Mouse (Mus musculus): Measurements from ENCODE around the gene Wdhd1. TPM values are rescaled to one million over a fixed set of nuclear protein-coding genes. Genes with fewer than 3 reads are reported as not detected.

The Wdhd1 gene
- polyA plus RNA-seq, 1 experiment: 12.4 TPM

DNA sequence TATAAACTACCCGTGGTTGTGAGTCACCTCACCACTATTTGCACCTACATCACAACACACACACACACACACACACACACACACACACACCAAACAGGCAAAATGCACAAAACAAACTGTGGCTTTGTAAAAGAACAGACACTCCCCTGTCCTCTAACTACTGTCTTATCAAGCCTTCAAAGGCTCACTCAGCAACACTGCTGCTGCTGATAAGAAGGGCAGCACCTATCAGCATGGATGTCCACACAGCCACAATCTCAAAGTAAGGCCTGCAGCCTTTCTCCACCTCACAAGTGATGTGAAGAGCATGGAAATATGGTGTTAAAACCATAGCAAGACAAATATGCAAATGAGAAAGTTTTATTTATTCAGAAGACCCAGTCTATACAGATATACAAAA lies 36.1 kb downstream of the Wdhd1 start:
- H3K79me3 ChIP-seq (ENCODE audit: low read depth): no peaks in the 10 kb centered on the region
- no peaks in the 10 kb centered on the region for H3K79me2 ChIP-seq (ENCODE audit: control insufficient read depth, insufficient read depth)
- no peak for TF ChIP-seq MYOG (IDR thresholded peaks at IDR 0.05; ENCODE audit: control insufficient read depth, extremely low read depth, insufficient read length)
- no peak for TF ChIP-seq MAX (IDR thresholded peaks at IDR 0.05)
- TF ChIP-seq USF1 (IDR thresholded peaks at IDR 0.05; ENCODE audit: low read depth): no peak
- TF ChIP-seq FOSL1 (IDR thresholded peaks at IDR 0.05; ENCODE audit: insufficient read depth, low read length, poor library complexity, severe bottlenecking): no peak
- H3K4me3 ChIP-seq (ENCODE audit: insufficient read depth, poor library complexity, severe bottlenecking): no peak overlapping the region
- peaks cover 48% of the 10 kb centered on the region for H3K36me3 ChIP-seq (ENCODE audit: control insufficient read depth, insufficient read depth)
- H3ac ChIP-seq (ENCODE audit: control insufficient read depth, insufficient read length, low read depth): no peak overlapping the region
- H3K27me3 ChIP-seq (ENCODE audit: control insufficient read depth, insufficient read depth, insufficient read length): no peaks in the 10 kb centered on the region

GRCm38 (mm10) chr14:47237286-47237685 lies 39.4 kb downstream of the Wdhd1 start:
- Histone ChIP-seq H3K79me3 (ENCODE audit: low read depth) (no peaks in the 10 kb centered on the region), H3ac (ENCODE audit: control insufficient read depth, insufficient read length, low read depth) (no peak overlapping the region), H3K4me3 (ENCODE audit: insufficient read depth, poor library complexity, severe bottlenecking) (no peak overlapping the region), H3K36me3 (ENCODE audit: control insufficient read depth, insufficient read depth) (peaks cover 23% of the 10 kb centered on the region), H3K79me2 (ENCODE audit: control insufficient read depth, insufficient read depth) (no peaks in the 10 kb centered on the region), H3K27me3 (ENCODE audit: control insufficient read depth, insufficient read depth, insufficient read length) (no peaks in the 10 kb centered on the region)
- TF ChIP-seq MAX (IDR thresholded peaks at IDR 0.05) (no peak), FOSL1 (IDR thresholded peaks at IDR 0.05; ENCODE audit: insufficient read depth, low read length, poor library complexity, severe bottlenecking) (no peak), CEBPB (IDR thresholded peaks at IDR 0.05; ENCODE audit: low read depth) (no peak), USF1 (IDR thresholded peaks at IDR 0.05; ENCODE audit: low read depth) (no peak), MYOG (IDR thresholded peaks at IDR 0.05; ENCODE audit: control insufficient read depth, extremely low read depth, insufficient read length) (no peak), CTCF (IDR thresholded peaks at IDR 0.05; ENCODE audit: control insufficient read depth, insufficient read depth, insufficient read length) (no peak), MYOD1 (IDR thresholded peaks at IDR 0.05; ENCODE audit: control insufficient read depth, insufficient read length, low read depth) (no peak)

- H3K79me3 ChIP-seq (ENCODE audit: low read depth): no peaks in the 10 kb centered on the region
- H3K79me2 ChIP-seq (ENCODE audit: control insufficient read depth, insufficient read depth): no peaks in the 10 kb centered on the region
- no peak overlapping the region for H3ac ChIP-seq (ENCODE audit: control insufficient read depth, insufficient read length, low read depth)
- H3K4me3 ChIP-seq (ENCODE audit: insufficient read depth, poor library complexity, severe bottlenecking): no peak overlapping the region
- H3K36me3 ChIP-seq (ENCODE audit: control insufficient read depth, insufficient read depth): peaks cover 15% of the 10 kb centered on the region
- no peaks in the 10 kb centered on the region for H3K27me3 ChIP-seq (ENCODE audit: control insufficient read depth, insufficient read depth, insufficient read length)
- TF ChIP-seq MYOG (IDR thresholded peaks at IDR 0.05; ENCODE audit: control insufficient read depth, extremely low read depth, insufficient read length) (no peak), MYOD1 (IDR thresholded peaks at IDR 0.05; ENCODE audit: control insufficient read depth, insufficient read length, low read depth) (no peak), CEBPB (IDR thresholded peaks at IDR 0.05; ENCODE audit: low read depth) (no peak)
Measured at GRCm38 (mm10) chr14:47236491-47236890, 40.2 kb downstream of the Wdhd1 start.

GRCm38 (mm10) chr14:47234526-47235250 lies 42.0 kb downstream of the Wdhd1 start:
- Histone ChIP-seq H3K79me3 (ENCODE audit: low read depth) (no peaks in the 10 kb centered on the region), H3K79me2 (ENCODE audit: control insufficient read depth, insufficient read depth) (no peaks in the 10 kb centered on the region), H3K36me3 (ENCODE audit: control insufficient read depth, insufficient read depth) (peaks cover 4% of the 10 kb centered on the region), H3ac (ENCODE audit: control insufficient read depth, insufficient read length, low read depth) (no peak overlapping the region), H3K4me3 (ENCODE audit: insufficient read depth, poor library complexity, severe bottlenecking) (no peak overlapping the region), H3K27me3 (ENCODE audit: control insufficient read depth, insufficient read depth, insufficient read length) (no peaks in the 10 kb centered on the region)
- no peak for TF ChIP-seq USF1 (IDR thresholded peaks at IDR 0.05; ENCODE audit: low read depth)
- no peak for TF ChIP-seq CEBPB (IDR thresholded peaks at IDR 0.05; ENCODE audit: low read depth)
- TF ChIP-seq MAX (IDR thresholded peaks at IDR 0.05): no peak
- TF ChIP-seq FOSL1 (IDR thresholded peaks at IDR 0.05; ENCODE audit: insufficient read depth, low read length, poor library complexity, severe bottlenecking): no peak
- TF ChIP-seq MYOD1 (IDR thresholded peaks at IDR 0.05; ENCODE audit: control insufficient read depth, insufficient read length, low read depth): no peak
- TF ChIP-seq MYOG (IDR thresholded peaks at IDR 0.05; ENCODE audit: control insufficient read depth, extremely low read depth, insufficient read length): no peak
- no peak for TF ChIP-seq CTCF (IDR thresholded peaks at IDR 0.05; ENCODE audit: control insufficient read depth, insufficient read depth, insufficient read length)

GRCm38 (mm10) chr14:47234032-47234431 lies 42.6 kb downstream of the Wdhd1 start:
- TF ChIP-seq MAX (IDR thresholded peaks at IDR 0.05): no peak
- TF ChIP-seq MYOD1 (IDR thresholded peaks at IDR 0.05; ENCODE audit: control insufficient read depth, insufficient read length, low read depth): no peak
- no peak for TF ChIP-seq CTCF (IDR thresholded peaks at IDR 0.05; ENCODE audit: control insufficient read depth, insufficient read depth, insufficient read length)
- no peak for TF ChIP-seq FOSL1 (IDR thresholded peaks at IDR 0.05; ENCODE audit: insufficient read depth, low read length, poor library complexity, severe bottlenecking)
- TF ChIP-seq USF1 (IDR thresholded peaks at IDR 0.05; ENCODE audit: low read depth): no peak
- no peak for TF ChIP-seq MYOG (IDR thresholded peaks at IDR 0.05; ENCODE audit: control insufficient read depth, extremely low read depth, insufficient read length)
- TF ChIP-seq CEBPB (IDR thresholded peaks at IDR 0.05; ENCODE audit: low read depth): no peak
- Histone ChIP-seq H3K79me2 (ENCODE audit: control insufficient read depth, insufficient read depth) (no peaks in the 10 kb centered on the region), H3K27me3 (ENCODE audit: control insufficient read depth, insufficient read depth, insufficient read length) (no peaks in the 10 kb centered on the region), H3K36me3 (ENCODE audit: control insufficient read depth, insufficient read depth) (no peaks in the 10 kb centered on the region), H3ac (ENCODE audit: control insufficient read depth, insufficient read length, low read depth) (no peak overlapping the region), H3K4me3 (ENCODE audit: insufficient read depth, poor library complexity, severe bottlenecking) (no peak overlapping the region), H3K79me3 (ENCODE audit: low read depth) (no peaks in the 10 kb centered on the region)

DNA sequence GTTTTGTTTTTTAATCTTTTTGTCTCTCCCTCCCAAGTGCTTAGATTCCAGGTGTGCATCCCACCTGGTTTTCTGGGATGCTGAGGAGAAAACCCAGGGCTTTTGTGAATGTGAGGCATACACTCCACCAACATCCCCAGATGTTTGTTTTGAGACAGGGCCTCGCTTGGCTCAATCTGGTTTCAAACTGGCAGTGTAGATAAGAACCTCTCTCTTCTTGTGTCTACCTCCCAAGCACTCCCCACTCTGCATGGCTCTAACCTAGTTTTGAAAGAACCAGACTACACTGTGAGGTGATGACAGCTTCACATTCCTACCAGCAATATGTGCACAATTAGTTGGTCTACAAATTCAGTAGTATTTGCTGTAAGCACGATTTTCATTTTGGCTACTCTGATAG lies 43.1 kb downstream of the Wdhd1 start:
- no peaks in the 10 kb centered on the region for H3K36me3 ChIP-seq (ENCODE audit: control insufficient read depth, insufficient read depth)
- TF ChIP-seq CTCF (IDR thresholded peaks at IDR 0.05; ENCODE audit: control insufficient read depth, insufficient read depth, insufficient read length): no peak
- TF ChIP-seq MYOG (IDR thresholded peaks at IDR 0.05; ENCODE audit: control insufficient read depth, extremely low read depth, insufficient read length): no peak
- no peak for TF ChIP-seq MAX (IDR thresholded peaks at IDR 0.05)
- TF ChIP-seq CEBPB (IDR thresholded peaks at IDR 0.05; ENCODE audit: low read depth): no peak
- no peak for TF ChIP-seq FOSL1 (IDR thresholded peaks at IDR 0.05; ENCODE audit: insufficient read depth, low read length, poor library complexity, severe bottlenecking)
- TF ChIP-seq USF1 (IDR thresholded peaks at IDR 0.05; ENCODE audit: low read depth): no peak
- no peak for TF ChIP-seq MYOD1 (IDR thresholded peaks at IDR 0.05; ENCODE audit: control insufficient read depth, insufficient read length, low read depth)
- H3K79me3 ChIP-seq (ENCODE audit: low read depth): no peaks in the 10 kb centered on the region
- no peaks in the 10 kb centered on the region for H3K27me3 ChIP-seq (ENCODE audit: control insufficient read depth, insufficient read depth, insufficient read length)
- H3K4me3 ChIP-seq (ENCODE audit: insufficient read depth, poor library complexity, severe bottlenecking): no peak overlapping the region
- H3ac ChIP-seq (ENCODE audit: control insufficient read depth, insufficient read length, low read depth): no peak overlapping the region
- no peaks in the 10 kb centered on the region for H3K79me2 ChIP-seq (ENCODE audit: control insufficient read depth, insufficient read depth)

Data from C2C12 (cell line).